Mouse (Mus musculus) forebrain, embryonic 15.5 days (tissue): Measurements from ENCODE around the gene Ostm1. TPM values are rescaled to one million over a fixed set of nuclear protein-coding genes. Genes with fewer than 3 reads are reported as not detected.

Source experiments
- ATAC-seq: fragments of 200-750 bp; cut with Nextera tagmentation; replicated peaks from 2 replicates; pipeline ENCODE4 v1.8.0; 2017; ENCODE audit warnings: mild to moderate bottlenecking, moderate TSS enrichment, moderate library complexity
- H3K27ac ChIP-seq: fragments of 300-500 bp; sonication (generic); replicated peaks from 2 replicates; pipeline ENCODE4 v1.5.1; 2015; ENCODE audit warnings: mild to moderate bottlenecking, inconsistent platforms
- H3K27me3 ChIP-seq: fragments of 300-500 bp; sonication (generic); 2 replicates; pipeline ENCODE4 v1.6.1; 2015; ENCODE audit warnings: inconsistent platforms
- H3K36me3 ChIP-seq: fragments of 300-500 bp; sonication (generic); 2 replicates; pipeline ENCODE4 v1.6.1; 2015; ENCODE audit warnings: mild to moderate bottlenecking, inconsistent platforms
- H3K4me1 ChIP-seq: fragments of 300-500 bp; sonication (generic); 2 replicates; pipeline ENCODE4 v1.6.1; 2015; ENCODE audit warnings: inconsistent platforms
- H3K4me2 ChIP-seq: fragments of 300-500 bp; sonication (generic); replicated peaks from 2 replicates; pipeline ENCODE4 v1.6.1; 2015; ENCODE audit warnings: mild to moderate bottlenecking, inconsistent platforms
- H3K4me3 ChIP-seq: fragments of 300-500 bp; sonication (generic); 2 replicates; pipeline ENCODE4 v1.5.1; 2015; ENCODE audit warnings: mild to moderate bottlenecking, inconsistent platforms
- H3K9ac ChIP-seq: fragments of 300-500 bp; sonication (generic); replicated peaks from 2 replicates; pipeline ENCODE4 v1.6.1; 2015; ENCODE audit warnings: mild to moderate bottlenecking, inconsistent platforms
- H3K9me3 ChIP-seq: fragments of 300-500 bp; sonication (generic); 2 replicates; pipeline ENCODE4 v1.6.1; 2016; ENCODE audit warnings: inconsistent platforms
- WGBS: fragments of 180-500 bp; shearing (Covaris S2); methylation state at CpG from one replicate; pipeline ENCODE4 v1.1.7; 2015; ENCODE audit warnings: mixed read lengths; 5-methylcytosine and 5-hydroxymethylcytosine counted together
- polyA plus RNA-seq: library from polyadenylated mRNA; unstranded; fragments of >200 nt; fragmentation: Nextera tagmentation; extraction: Ambion mirVana; gene quantifications from 2 replicates; pipeline ENCODE4 v1.2.1, GENCODE M21; 2015

The Ostm1 gene
- polyA plus RNA-seq, 1 experiment from 2014 or later: 51.5 TPM

DNA sequence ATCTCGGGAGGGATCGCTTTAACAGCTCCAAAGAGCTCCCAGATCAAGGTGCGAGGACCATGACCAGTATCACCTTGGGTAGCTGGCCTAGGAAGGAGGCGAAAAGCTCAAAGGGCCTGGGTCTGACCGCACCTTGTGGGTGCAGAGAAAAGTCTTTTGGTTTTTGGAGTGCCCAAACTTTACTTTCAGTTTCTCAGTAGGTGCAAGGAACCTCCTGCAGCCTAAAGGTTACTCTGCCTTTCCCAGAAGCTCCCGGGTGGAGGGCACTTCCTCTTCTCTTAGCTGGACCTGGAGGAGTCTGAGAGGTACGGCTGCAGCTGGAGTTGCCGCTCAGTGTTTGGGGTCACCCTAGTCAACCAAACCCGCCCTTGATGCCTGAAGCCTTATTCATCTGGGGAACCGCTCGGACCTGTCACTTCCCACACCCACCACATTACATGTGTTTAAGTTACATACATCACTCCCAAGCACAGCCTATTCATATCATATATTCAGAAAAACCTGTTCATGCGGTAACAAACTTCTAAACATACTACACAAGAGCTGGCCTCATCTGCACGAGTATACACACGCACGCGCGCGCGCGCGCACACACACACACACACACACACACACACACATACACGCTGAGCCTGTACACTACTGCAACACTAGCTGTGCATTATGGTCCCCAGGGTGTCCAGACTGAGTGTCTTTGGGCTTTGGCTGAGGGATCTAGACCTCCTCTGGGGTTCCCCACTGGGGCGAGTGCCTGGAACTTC lies 49.9 kb downstream of the Ostm1 start:
- Histone ChIP-seq H3K4me3 (peak overlapping the region; percentile 35), H3K4me2 (peak overlapping the region; percentile 75), H3K27me3 (peaks cover 3% of the 10 kb centered on the region; the same call in 1 of the 2 replicates), H3K9me3 (no peaks in the 10 kb centered on the region), H3K9ac (peak overlapping the region; percentile 38; the same call in 1 of the 2 replicates), H3K4me1 (peaks cover 69% of the 10 kb centered on the region), H3K36me3 (no peaks in the 10 kb centered on the region), H3K27ac (peak overlapping the region; percentile 86)
- WGBS: 15% methylated on average over 23 of the region's 23 CpGs
- ATAC-seq: no peak

DNA sequence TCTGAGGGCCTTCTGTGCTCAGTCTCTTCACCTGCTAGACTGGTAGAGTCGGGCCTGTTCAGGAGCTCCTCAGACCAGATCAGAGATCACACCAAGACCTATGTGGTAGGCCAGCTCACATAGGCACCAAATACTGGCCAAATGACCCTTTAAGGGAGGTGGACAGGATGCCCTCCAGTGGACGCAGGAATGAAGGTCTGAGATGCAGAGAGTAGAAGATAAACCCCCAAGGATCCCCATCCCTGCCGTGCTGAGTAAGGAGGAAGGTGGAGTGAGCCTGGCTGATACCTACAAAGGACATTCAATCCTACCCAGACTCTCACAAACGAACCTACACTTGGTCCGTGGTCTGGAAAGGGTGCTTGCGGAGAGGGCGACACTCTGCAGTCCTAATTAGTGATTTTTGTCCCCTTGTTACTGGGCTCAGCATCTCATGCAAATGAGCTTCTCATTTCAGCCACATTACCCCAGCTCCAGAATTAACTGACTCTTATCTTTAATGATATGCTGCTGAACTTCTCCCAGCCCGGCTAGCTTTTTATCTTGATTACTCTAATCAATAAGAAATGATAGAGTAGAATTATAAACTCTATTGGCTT lies 50.6 kb downstream of the Ostm1 start:
- no peaks in the 10 kb centered on the region for H3K9me3 ChIP-seq
- H3K27ac ChIP-seq: peak overlapping the region; percentile 66
- H3K4me2 ChIP-seq: peak overlapping the region; percentile 75
- H3K27me3 ChIP-seq: peaks cover 3% of the 10 kb centered on the region; the same call in 1 of the 2 replicates
- 2% methylated on average over 8 of the region's 8 CpGs for WGBS
- 0 out of 2 replicates have a peak overlapping the region, but pooled peaks have one; percentile 6 for H3K9ac ChIP-seq
- H3K4me1 ChIP-seq: peaks cover 69% of the 10 kb centered on the region
- no peaks in the 10 kb centered on the region for H3K36me3 ChIP-seq
- H3K4me3 ChIP-seq: no peak overlapping the region; the same call in 1 of the 2 replicates
- ATAC-seq: no peak

DNA sequence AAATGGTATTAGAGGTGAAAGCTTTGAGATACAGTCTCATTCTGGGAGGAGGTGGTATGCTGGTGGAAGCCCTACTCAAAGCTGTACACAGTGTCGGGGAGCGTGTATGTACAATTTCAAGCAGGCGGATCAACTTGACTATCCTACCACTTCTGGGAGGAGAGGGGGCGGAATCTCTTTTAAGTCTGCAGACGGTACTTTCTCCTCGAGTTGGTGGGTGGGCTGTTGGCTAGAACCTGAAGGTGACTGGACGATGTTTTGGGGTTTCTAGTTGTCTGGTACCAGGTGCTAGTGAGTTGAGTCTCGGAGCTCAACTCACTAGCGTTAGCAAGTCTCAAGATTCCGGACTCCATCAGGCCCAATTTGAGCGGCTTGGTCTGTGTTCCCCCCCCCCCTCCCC lies 51.4 kb downstream of the Ostm1 start:
- peak overlapping the region; percentile 40 for H3K4me3 ChIP-seq
- no peaks in the 10 kb centered on the region for H3K36me3 ChIP-seq
- peak overlapping the region; percentile 66 for H3K27ac ChIP-seq
- H3K9me3 ChIP-seq: no peaks in the 10 kb centered on the region
- peak overlapping the region; percentile 75 for H3K4me2 ChIP-seq
- no peak for ATAC-seq
- 0 out of 2 replicates have a peak overlapping the region, but pooled peaks have one; percentile 6 for H3K9ac ChIP-seq
- H3K27me3 ChIP-seq: peaks cover 3% of the 10 kb centered on the region; the same call in 1 of the 2 replicates
- peaks cover 69% of the 10 kb centered on the region for H3K4me1 ChIP-seq
- 9% methylated on average over 10 of the region's 11 CpGs for WGBS

DNA sequence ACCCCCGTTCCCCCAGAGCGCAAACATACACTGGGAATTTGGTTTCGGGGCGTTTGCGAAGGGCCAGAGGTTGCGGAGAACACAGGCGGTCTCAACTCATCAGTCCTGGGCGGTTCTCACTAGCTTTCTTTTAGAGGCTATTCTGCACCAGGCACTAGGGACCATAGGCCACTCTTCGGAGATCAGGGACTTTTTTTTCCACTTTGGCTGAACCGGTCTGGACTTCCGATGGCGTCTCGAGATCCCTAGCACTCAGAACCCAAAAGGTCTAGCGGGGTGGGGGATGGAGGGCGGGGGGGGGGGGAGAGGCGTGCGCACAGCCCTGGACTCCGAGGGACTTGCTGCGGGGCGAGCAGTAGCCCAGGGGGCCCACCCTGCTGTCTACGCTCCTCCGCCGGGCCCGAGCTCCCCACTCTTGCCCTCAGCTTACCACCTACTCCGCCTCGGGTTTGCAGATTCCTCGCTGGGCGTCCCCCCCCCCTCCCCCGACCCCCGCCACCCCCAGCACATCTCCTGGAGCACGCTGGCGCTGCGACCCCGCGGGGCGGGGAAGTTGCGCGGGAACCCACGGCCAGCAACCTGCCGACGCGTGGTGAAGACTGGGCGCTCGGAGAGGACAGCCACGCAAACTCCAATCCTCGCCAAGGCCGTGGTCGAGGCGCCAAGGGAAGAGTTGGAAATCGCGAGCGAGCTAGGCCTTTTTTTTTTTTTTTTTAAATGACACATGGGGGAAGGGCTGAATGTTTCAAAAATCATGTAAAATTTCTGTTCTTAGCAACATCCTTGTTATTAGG lies 52.1 kb downstream of the Ostm1 start:
- H3K4me1 ChIP-seq: peaks cover 63% of the 10 kb centered on the region
- H3K9me3 ChIP-seq: no peaks in the 10 kb centered on the region
- 1% methylated on average over 48 of the region's 52 CpGs for whole genome bisulfite sequencing
- H3K27ac ChIP-seq: 0 out of 2 replicates have a peak overlapping the region, but pooled peaks have one; percentile 26
- peak; percentile 44; the same call in 1 of the 2 replicates for ATAC-seq
- peak overlapping the region; percentile 39 for H3K9ac ChIP-seq
- no peaks in the 10 kb centered on the region for H3K36me3 ChIP-seq
- peak overlapping the region; percentile 75 for H3K4me2 ChIP-seq
- peaks cover 3% of the 10 kb centered on the region; the same call in 1 of the 2 replicates for H3K27me3 ChIP-seq
- peak overlapping the region; percentile 40 for H3K4me3 ChIP-seq

DNA sequence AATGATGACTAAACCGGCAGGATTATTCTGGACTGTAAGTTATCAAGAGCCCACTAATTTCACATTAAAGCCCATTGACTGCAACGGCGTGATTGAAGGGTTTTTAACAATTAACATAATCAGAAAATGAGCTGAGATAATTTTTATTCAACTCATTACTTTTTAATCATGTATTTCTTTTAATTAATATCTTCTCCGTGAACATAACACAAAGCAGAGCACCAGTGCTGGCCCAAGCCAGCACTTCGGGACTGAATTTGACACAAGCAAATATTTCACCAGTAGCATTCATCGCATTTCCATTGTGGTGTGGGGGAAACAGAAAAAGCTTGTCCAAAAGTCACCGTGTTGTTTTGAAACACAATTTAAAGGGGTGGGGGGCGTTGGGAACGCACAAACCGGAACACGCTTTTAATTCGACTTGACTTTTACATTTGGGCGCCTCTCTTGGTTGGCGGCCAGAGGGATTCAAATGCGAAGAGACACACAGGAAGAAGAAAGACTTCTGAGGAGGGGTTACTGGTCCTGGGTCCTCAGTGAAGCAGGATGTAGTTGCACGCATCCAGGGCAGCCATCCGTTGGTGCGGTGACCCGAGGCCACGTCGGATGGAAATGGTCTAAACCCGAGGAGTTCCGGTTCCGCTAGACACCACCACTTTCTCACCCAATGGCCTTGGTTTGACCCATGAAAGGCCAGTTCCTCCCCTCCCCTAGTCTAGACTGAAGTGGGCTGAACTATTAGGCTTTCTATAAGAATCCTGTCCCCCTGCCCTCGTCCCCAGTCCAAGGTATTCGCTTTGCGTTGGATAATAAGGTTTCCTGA lies 52.9 kb downstream of the Ostm1 start:
- Histone ChIP-seq H3K4me1 (peaks cover 56% of the 10 kb centered on the region), H3K36me3 (no peaks in the 10 kb centered on the region), H3K4me2 (peak overlapping the region; percentile 75), H3K27ac (peak overlapping the region; percentile 14; the same call in 1 of the 2 replicates), H3K9me3 (no peaks in the 10 kb centered on the region), H3K4me3 (peak overlapping the region; percentile 40), H3K27me3 (peaks cover 3% of the 10 kb centered on the region; the same call in 1 of the 2 replicates), H3K9ac (peak overlapping the region; percentile 25; the same call in 1 of the 2 replicates)
- 8% methylated on average over 27 of the region's 27 CpGs for WGBS
- ATAC-seq: no peak

DNA sequence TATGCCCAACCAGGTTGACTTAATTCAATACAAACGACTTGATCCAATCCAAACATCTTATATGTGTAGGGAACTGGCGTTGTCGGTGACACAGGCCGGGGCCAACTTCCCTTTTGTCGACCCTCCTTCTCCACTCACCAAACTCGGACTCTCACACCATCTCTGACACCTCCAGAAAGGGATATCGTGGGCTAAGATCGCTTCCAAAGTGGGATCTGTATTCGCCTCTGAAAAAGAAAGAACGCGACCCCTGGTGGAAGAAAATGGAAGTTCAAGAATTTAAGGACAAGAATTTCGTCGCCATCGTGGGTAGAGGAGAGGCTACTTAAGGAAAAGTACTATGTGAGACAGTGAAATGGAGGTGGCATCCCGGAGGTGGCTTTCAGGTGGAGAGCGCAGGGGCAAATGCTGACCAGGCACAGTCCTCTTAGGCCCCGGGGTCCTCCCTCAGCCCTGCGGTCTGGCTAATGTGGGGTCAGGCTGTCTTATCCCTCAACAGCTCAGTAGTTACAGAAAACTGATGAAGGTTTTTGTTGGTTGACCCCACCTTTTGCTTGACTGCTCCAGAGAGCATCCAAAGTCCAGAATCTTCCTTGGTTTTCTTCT lies 53.7 kb downstream of the Ostm1 start:
- ATAC-seq: peak; percentile 30; the same call in 1 of the 2 replicates
- WGBS: 5% methylated on average over 18 of the region's 18 CpGs
- Histone ChIP-seq H3K4me1 (peaks cover 49% of the 10 kb centered on the region), H3K9me3 (no peaks in the 10 kb centered on the region), H3K27ac (peak overlapping the region; percentile 14; the same call in 1 of the 2 replicates), H3K36me3 (no peaks in the 10 kb centered on the region), H3K27me3 (peaks cover 3% of the 10 kb centered on the region; the same call in 1 of the 2 replicates), H3K4me3 (peak overlapping the region; percentile 22), H3K9ac (0 out of 2 replicates have a peak overlapping the region, but pooled peaks have one; percentile 25), H3K4me2 (peak overlapping the region; percentile 75)

DNA sequence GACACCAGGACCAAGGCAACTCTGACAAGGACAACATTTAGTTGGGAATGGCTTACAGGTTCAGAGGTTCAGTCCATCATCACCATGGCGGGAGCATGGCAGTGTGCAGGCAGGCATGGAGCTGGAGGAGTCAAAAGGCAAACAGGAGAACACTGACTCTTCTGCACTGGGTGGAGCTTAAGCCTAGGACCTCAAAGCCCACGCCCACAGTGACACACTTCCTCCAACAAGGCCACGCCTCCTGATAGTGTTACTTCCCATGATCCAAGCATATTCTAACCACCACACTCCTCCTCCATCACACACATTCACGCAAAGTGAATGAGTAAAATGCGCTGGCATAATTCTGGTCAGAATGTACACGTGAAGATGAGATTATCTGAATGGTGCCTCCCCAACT lies 56.2 kb downstream of the Ostm1 start:
- no peak overlapping the region for H3K27ac ChIP-seq
- WGBS: 91% methylated on average over 6 of the region's 6 CpGs
- H3K4me1 ChIP-seq: peaks cover 23% of the 10 kb centered on the region
- H3K4me2 ChIP-seq: no peak overlapping the region
- no peaks in the 10 kb centered on the region; the same call in 1 of the 2 replicates for H3K27me3 ChIP-seq
- H3K36me3 ChIP-seq: no peaks in the 10 kb centered on the region
- H3K4me3 ChIP-seq: no peak overlapping the region
- H3K9me3 ChIP-seq: no peaks in the 10 kb centered on the region
- no peak for ATAC-seq
- H3K9ac ChIP-seq: no peak overlapping the region

DNA sequence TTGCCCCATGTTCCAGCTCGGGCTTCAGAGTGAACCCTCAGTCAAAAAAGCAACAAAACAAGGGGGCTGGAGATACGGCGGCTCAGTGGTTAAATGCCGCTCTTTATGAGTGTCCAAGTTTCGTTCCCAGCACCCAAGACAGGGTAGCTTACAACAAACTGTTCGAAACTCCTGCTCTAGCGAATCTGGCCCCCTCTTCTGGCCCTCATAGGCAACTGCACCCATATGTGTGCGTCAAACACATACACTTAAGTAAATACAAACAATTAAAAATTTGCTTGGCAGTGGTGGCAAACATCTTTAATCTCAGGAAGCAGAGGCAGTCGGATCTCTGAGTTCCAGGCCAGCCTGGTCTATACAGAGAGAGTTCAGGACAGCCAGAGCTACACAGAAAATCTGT lies 60.0 kb downstream of the Ostm1 start:
- Histone ChIP-seq H3K36me3 (no peaks in the 10 kb centered on the region), H3K4me3 (no peak overlapping the region), H3K9ac (no peak overlapping the region), H3K4me1 (no peaks in the 10 kb centered on the region), H3K27ac (no peak overlapping the region), H3K27me3 (no peaks in the 10 kb centered on the region), H3K9me3 (no peaks in the 10 kb centered on the region), H3K4me2 (no peak overlapping the region)
- WGBS: 88% methylated on average over 9 of the region's 9 CpGs
- ATAC-seq: no peak

DNA sequence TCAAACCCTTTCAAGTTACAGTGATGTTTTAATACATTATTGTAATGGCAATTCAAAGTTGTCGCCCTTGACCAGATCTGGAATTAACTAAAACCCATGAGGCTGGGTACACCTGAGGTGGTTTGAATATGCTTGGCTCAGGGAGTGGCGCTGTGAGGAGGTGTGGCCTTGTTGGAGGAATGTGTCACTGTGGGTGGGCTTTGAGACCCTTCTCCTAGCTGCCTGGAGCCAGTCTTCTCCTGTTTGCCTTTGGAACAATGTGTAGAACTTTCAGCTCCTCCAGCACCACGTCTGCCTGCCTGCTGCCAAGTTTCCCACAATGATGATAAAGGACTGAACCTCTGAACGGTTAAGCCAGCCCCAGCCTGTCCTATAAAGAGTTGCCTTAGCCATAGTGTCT lies 62.7 kb downstream of the Ostm1 start:
- no peak overlapping the region for H3K27ac ChIP-seq
- H3K36me3 ChIP-seq: no peaks in the 10 kb centered on the region
- H3K4me2 ChIP-seq: no peak overlapping the region
- no peak overlapping the region for H3K4me3 ChIP-seq
- no peak for ATAC-seq
- no peaks in the 10 kb centered on the region for H3K27me3 ChIP-seq
- WGBS: 44% methylated on average over 4 of the region's 4 CpGs
- no peaks in the 10 kb centered on the region for H3K9me3 ChIP-seq
- H3K9ac ChIP-seq: no peak overlapping the region
- H3K4me1 ChIP-seq: no peaks in the 10 kb centered on the region

DNA sequence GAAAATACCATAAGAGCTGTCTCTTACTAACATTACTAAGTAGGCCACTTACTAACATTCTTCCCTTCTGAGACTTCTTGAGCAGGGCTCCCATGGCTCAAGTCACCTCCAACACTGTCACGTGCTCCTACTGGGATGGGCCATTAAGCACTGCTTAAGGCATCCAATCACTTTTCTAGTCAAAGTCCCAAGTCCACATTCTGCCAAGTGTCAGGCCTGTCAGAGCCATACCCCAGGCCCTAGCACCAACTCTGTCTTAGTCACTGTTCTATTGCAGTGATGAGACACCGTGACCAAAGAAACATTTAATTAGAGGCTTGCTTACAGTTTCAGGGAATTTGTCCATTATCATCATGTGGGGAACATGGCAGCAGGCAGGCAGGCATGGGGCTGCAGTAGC lies 78.3 kb downstream of the Ostm1 start:
- no peak for ATAC-seq
- Histone ChIP-seq H3K36me3 (no peaks in the 10 kb centered on the region), H3K9ac (no peak overlapping the region), H3K4me3 (no peak overlapping the region), H3K27me3 (no peaks in the 10 kb centered on the region), H3K4me2 (no peak overlapping the region), H3K27ac (no peak overlapping the region), H3K9me3 (no peaks in the 10 kb centered on the region), H3K4me1 (no peaks in the 10 kb centered on the region)
- WGBS: 86% methylated on average over 2 of the region's 2 CpGs

DNA sequence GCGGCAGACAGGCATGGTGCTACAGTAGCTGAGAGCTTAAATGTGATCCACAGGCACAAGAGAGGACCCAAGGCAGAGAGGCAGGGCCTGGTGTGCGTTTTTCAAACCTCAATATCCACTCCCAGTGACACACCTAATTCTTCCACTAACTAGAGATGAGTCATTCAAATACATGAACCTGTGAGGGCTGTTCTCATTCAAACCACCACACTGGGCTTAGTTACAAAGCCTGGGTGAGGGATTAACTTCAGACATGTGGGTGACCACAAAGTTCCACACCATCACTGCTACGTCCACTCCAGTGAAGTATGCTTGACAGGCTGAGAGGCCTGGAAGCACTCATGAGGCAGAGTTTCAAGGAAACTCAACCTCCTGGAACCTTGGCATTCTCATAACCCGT lies 86.3 kb downstream of the Ostm1 start:
- Histone ChIP-seq H3K9ac (no peak overlapping the region), H3K4me1 (no peaks in the 10 kb centered on the region), H3K9me3 (no peaks in the 10 kb centered on the region), H3K27ac (no peak overlapping the region), H3K4me2 (no peak overlapping the region), H3K36me3 (no peaks in the 10 kb centered on the region), H3K4me3 (no peak overlapping the region), H3K27me3 (no peaks in the 10 kb centered on the region)
- no peak for ATAC-seq
- WGBS: 86% methylated on average over 4 of the region's 4 CpGs
